In the genomic region with DNA sequence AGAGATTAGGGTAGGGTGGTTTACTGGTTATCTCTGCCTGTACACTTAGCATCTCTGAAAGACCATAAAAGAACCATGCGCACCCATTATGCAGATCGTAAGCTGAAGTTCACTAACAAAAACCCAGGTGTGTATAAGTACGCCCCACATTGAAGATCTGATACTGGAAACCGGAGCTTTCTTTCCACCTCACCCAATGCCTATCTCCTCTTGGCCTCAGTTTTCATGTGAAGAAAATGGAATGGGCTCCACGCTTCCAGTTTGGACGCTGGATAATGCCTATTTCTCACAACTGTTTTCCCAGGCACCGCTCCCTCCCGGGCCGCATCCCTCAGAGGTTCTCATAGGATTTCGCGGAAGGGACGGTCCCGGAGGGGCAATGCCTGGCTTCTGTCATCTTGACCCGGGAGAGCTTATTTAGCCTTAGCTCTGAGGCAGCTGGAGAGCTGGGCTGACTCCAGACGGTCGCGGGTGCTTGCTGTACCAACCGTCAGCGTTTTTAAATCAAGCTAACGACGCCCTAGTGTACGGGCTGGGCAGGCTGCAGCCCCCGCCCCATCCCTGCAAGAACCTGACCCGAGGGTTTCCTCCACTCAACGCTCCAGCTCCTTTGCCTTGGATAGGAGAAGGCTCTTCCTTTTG, we compare ENCODE assay signal across 8 mouse cellular contexts. TPM values are rescaled to one million over a fixed set of nuclear protein-coding genes. Genes with fewer than 3 reads are reported as not detected.
A peak's percentile ranks its signal among the peaks of the same experiment; 100 is the strongest.
DNase-seq lines count a peak whose midpoint lies in the region; ATAC-seq lines count a peak whose summit lies in the region.

No protein-coding gene starts in this region.

- peaks cover under 1% of the 10 kb centered on the region; the same call in 1 of the 2 replicates for H3K36me3 ChIP-seq in kidney, embryonic 15.5 days
- H3K36me3 ChIP-seq in forebrain, embryonic 16.5 days (ENCODE audit: control insufficient read depth, insufficient read depth) = no peaks in the 10 kb centered on the region; the same call in 1 of the 2 replicates
- no peaks in the 10 kb centered on the region for H3K36me3 ChIP-seq in hindbrain, embryonic 16.5 days (ENCODE audit: control insufficient read depth, insufficient read depth, low read length)
- no peaks in the 10 kb centered on the region for H3K36me3 ChIP-seq in midbrain, embryonic 10.5 days

- peak overlapping the region; percentile 65 for H3K4me3 ChIP-seq in kidney, embryonic 15.5 days (replicated peaks)
- H3K4me3 ChIP-seq in forebrain, embryonic 16.5 days (replicated peaks; ENCODE audit: low read length) = peak overlapping the region; percentile 73
- peak overlapping the region; percentile 74 for H3K4me3 ChIP-seq in hindbrain, embryonic 16.5 days (ENCODE audit: low read length)
- H3K4me3 ChIP-seq in midbrain, embryonic 10.5 days = peak overlapping the region; percentile 72

- H3K9me3 ChIP-seq in kidney, embryonic 15.5 days (replicated peaks) = no peaks in the 10 kb centered on the region
- H3K9me3 ChIP-seq in forebrain, embryonic 16.5 days (ENCODE audit: control insufficient read depth, low read length) = no peaks in the 10 kb centered on the region
- no peaks in the 10 kb centered on the region for H3K9me3 ChIP-seq in hindbrain, embryonic 16.5 days (ENCODE audit: control insufficient read depth, low read length)
- H3K9me3 ChIP-seq in midbrain, embryonic 10.5 days (replicated peaks) = no peaks in the 10 kb centered on the region

- H3K9ac ChIP-seq in kidney, embryonic 15.5 days = peak overlapping the region; percentile 78
- H3K9ac ChIP-seq in forebrain, embryonic 16.5 days (replicated peaks; ENCODE audit: low read depth, low read length) = peak overlapping the region; percentile 98
- peak overlapping the region; percentile 91 for H3K9ac ChIP-seq in hindbrain, embryonic 16.5 days (ENCODE audit: low read depth, low read length)

- no peak for ATAC-seq in kidney, embryonic 15.5 days (replicated peaks; ENCODE audit: low FRiP score)
- peak; percentile 21 for ATAC-seq in forebrain, embryonic 16.5 days
- no peak for ATAC-seq in hindbrain, embryonic 16.5 days

- H3K4me1 ChIP-seq in kidney, embryonic 15.5 days = peaks cover 39% of the 10 kb centered on the region
- H3K4me1 ChIP-seq in forebrain, embryonic 16.5 days (replicated peaks; ENCODE audit: control insufficient read depth, insufficient read depth, low read length) = peaks cover 18% of the 10 kb centered on the region
- peaks cover 7% of the 10 kb centered on the region for H3K4me1 ChIP-seq in hindbrain, embryonic 16.5 days (ENCODE audit: control insufficient read depth, insufficient read depth, low read depth, low read length)
- H3K4me1 ChIP-seq in midbrain, embryonic 10.5 days = peaks cover 34% of the 10 kb centered on the region

- WGBS in kidney, embryonic 15.5 days = 1% methylated on average over 25 of the region's 25 CpGs
- WGBS in forebrain, embryonic 16.5 days = 5% methylated on average over 25 of the region's 25 CpGs
- 2% methylated on average over 25 of the region's 25 CpGs for WGBS in hindbrain, embryonic 16.5 days
- WGBS in midbrain, embryonic 10.5 days = 3% methylated on average over 25 of the region's 25 CpGs

- DNase-seq in kidney, adult 9 months = no peak
- peak; percentile 62 for DNase-seq in NIH3T3 (ENCODE audit: low read depth)
- DNase-seq in midbrain, embryonic 10.5 days (ENCODE audit: low spot score) = peak; percentile 36
- DNase-seq in layer of hippocampus, adult 9-10 months (ENCODE audit: low spot score) = no peak
- DNase-seq in spleen, postnatal 4 days (ENCODE audit: low spot score in 2 of 2) = no peak

- peak overlapping the region; percentile 87 for H3K4me2 ChIP-seq in kidney, embryonic 15.5 days
- H3K4me2 ChIP-seq in forebrain, embryonic 16.5 days (ENCODE audit: low read length) = peak overlapping the region; percentile 64
- H3K4me2 ChIP-seq in hindbrain, embryonic 16.5 days (ENCODE audit: low read length) = peak overlapping the region; percentile 84

- H3K27me3 ChIP-seq in kidney, embryonic 15.5 days = peaks cover 11% of the 10 kb centered on the region
- no peaks in the 10 kb centered on the region for H3K27me3 ChIP-seq in forebrain, embryonic 16.5 days (replicated peaks; ENCODE audit: control insufficient read depth, insufficient read depth, low read length)
- H3K27me3 ChIP-seq in hindbrain, embryonic 16.5 days (replicated peaks; ENCODE audit: control insufficient read depth, insufficient read depth, low read length) = no peaks in the 10 kb centered on the region
- peaks cover 30% of the 10 kb centered on the region for H3K27me3 ChIP-seq in midbrain, embryonic 10.5 days (ENCODE audit: low read depth, poor library complexity, severe bottlenecking)

- peak overlapping the region; percentile 94 for H3K27ac ChIP-seq in kidney, embryonic 15.5 days
- peak overlapping the region; percentile 81 for H3K27ac ChIP-seq in forebrain, embryonic 16.5 days (ENCODE audit: low read length)
- H3K27ac ChIP-seq in hindbrain, embryonic 16.5 days (ENCODE audit: low read depth, low read length) = peak overlapping the region; percentile 88
- peak overlapping the region; percentile 87 for H3K27ac ChIP-seq in midbrain, embryonic 10.5 days (replicated peaks)

RNA-seq across cellular contexts. Expression of gene Adam19, which starts 1.1 kb away (rescaled TPM):
- polyA plus RNA-seq in kidney, embryonic 15.5 days (2015; fragmentation: Nextera tagmentation; extraction: Ambion mirVana) = 14.4 and 17.9 TPM in 2 replicates
- 9.7 and 10.8 TPM in 2 replicates for polyA plus RNA-seq in forebrain, embryonic 16.5 days (2015; fragmentation: Nextera tagmentation; extraction: Ambion mirVana)
- polyA plus RNA-seq in hindbrain, embryonic 16.5 days (2015; fragmentation: Nextera tagmentation; extraction: Ambion mirVana) = 9.4 and 13.0 TPM in 2 replicates
- polyA plus RNA-seq in midbrain, embryonic 10.5 days (2016; fragmentation: Nextera tagmentation; extraction: Ambion mirVana) = 9.3 and 11.1 TPM in 2 replicates

RNA-seq across cellular contexts. Expression of gene Gm12166, which starts 4.8 kb away (rescaled TPM):
- 2.8 and 6.7 TPM in 2 replicates for polyA plus RNA-seq in kidney, embryonic 15.5 days (2015; fragmentation: Nextera tagmentation; extraction: Ambion mirVana)
- 4.1 and 5.0 TPM in 2 replicates for polyA plus RNA-seq in forebrain, embryonic 16.5 days (2015; fragmentation: Nextera tagmentation; extraction: Ambion mirVana)
- 5.5 and 13.3 TPM in 2 replicates for polyA plus RNA-seq in hindbrain, embryonic 16.5 days (2015; fragmentation: Nextera tagmentation; extraction: Ambion mirVana)
- polyA plus RNA-seq in midbrain, embryonic 10.5 days (2016; fragmentation: Nextera tagmentation; extraction: Ambion mirVana) = 2.4 and 3.4 TPM in 2 replicates

Comparison
In these comparisons a context has a peak if more than half of its experiments do, and no peak if none do; other contexts are left out.
1. DNase-seq: peak in NIH3T3 (single experiment) and midbrain, embryonic 10.5 days (single experiment); none in kidney, adult 9 months (single experiment), layer of hippocampus, adult 9-10 months (single experiment) and spleen, postnatal 4 days (0 of 2).
2. Peak in every context shown above with its lines, with median percentiles within 50 percentile points of each other: H3K27ac ChIP-seq, H3K4me2 ChIP-seq, H3K4me3 ChIP-seq and H3K9ac ChIP-seq.